Comparison of ENCODE assay signal across 7 mouse cellular contexts in the genomic region with DNA sequence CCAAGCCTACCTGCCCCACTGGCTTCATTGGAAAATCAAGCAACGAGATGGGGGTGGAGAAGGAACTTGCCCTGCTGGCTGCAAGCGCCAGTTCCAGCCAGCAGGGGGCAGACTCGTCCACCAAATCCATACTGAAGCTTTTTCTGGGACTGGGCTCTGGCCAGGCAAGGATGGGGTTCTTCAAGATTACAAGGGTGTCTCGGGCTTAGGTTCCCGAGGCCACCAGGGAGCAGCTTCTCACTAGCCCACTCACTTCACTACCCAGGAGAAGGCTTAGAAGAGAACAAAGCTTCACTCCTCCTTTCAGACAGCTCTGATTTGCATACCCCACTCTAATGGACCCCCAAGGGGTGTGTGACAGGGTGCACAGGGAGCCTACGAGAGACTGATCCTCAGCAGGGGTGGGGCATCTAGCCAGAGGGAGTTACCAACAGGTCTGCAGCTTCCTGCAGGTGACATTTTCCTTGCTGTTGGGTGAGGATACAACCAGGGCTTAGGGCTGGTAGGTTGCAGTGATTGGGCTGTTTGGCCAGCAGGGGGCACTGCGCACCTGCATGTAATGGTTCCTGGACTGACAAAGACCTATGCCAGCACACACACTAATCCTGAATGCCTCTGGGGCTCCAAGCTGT. TPM values are rescaled to one million over a fixed set of nuclear protein-coding genes. Genes with fewer than 3 reads are reported as not detected.
A peak's percentile ranks its signal among the peaks of the same experiment; 100 is the strongest.
DNase-seq lines count a peak whose midpoint lies in the region; ATAC-seq lines count a peak whose summit lies in the region.

No protein-coding gene starts in this region.

- H3K9me3 ChIP-seq in intestine, embryonic 14.5 days (ENCODE audit: control insufficient read depth, low read length) = no peaks in the 10 kb centered on the region

- H3K27me3 ChIP-seq in intestine, embryonic 14.5 days (replicated peaks; ENCODE audit: control insufficient read depth, insufficient read depth, low read length) = peaks cover 77% of the 10 kb centered on the region

- peak; percentile 84 to 95 for DNase-seq in adrenal gland, adult (ENCODE audit: inconsistent age in 2 of 2, low spot score in 1 of 2)
- DNase-seq in embryo, embryonic 10 days (ENCODE audit: low spot score) = peak; percentile 94
- peak; percentile 84 for DNase-seq in gastrocnemius, postnatal 14 days
- peak; percentile 94 for DNase-seq in intestine, embryonic 14.5 days (ENCODE audit: low spot score)
- peak; percentile 81 to 87 for DNase-seq in left cerebral cortex, postnatal 10 days (ENCODE audit: extremely low spot score in 1 of 2, low spot score in 2 of 2)
- DNase-seq in mesoderm, embryonic 11.5 days (ENCODE audit: low read depth, low spot score) = peak; percentile 92
- peak; percentile 82 for DNase-seq in right cerebral cortex, postnatal 25 days

- under 1% methylated on average over 7 of the region's 7 CpGs for whole genome bisulfite sequencing in intestine, embryonic 14.5 days

- no peaks in the 10 kb centered on the region for H3K36me3 ChIP-seq in intestine, embryonic 14.5 days (ENCODE audit: control insufficient read depth, insufficient read depth, low read length)

- intact Hi-C loops in gastrocnemius, postnatal 14 days (cut with DNase I; ENCODE audit: low total_unique reads) = loop anchor here (2.0 to 10.0 kb wide), 4 partner anchors 73 to 319 kb away; a partner anchor contains a TSS
- intact Hi-C loops in left cerebral cortex, postnatal 10 days (cut with DNase I) = loop anchor here (1.0 to 5.0 kb wide), 5 partner anchors 73 to 311 kb away; no protein-coding TSS in a partner anchor

- H3K4me2 ChIP-seq in intestine, embryonic 14.5 days (ENCODE audit: low read length) = no peak overlapping the region

- ATAC-seq in intestine, embryonic 14.5 days (replicated peaks; ENCODE audit: low FRiP score, low TSS enrichment, low read depth) = peak; percentile 80

- H3K4me3 ChIP-seq in intestine, embryonic 14.5 days (ENCODE audit: low read depth, low read length) = no peak overlapping the region

- no peak overlapping the region for H3K27ac ChIP-seq in intestine, embryonic 14.5 days (ENCODE audit: low read depth)

- no peak overlapping the region for H3K9ac ChIP-seq in intestine, embryonic 14.5 days (ENCODE audit: low read length)

- 0 out of 2 replicates have a peak, but pooled peaks cover 4% of the 10 kb centered on the region for H3K4me1 ChIP-seq in intestine, embryonic 14.5 days (replicated peaks; ENCODE audit: control insufficient read depth, insufficient read depth, low read length)

RNA-seq across cellular contexts. Expression of a gene that starts 5.0 kb away (rescaled TPM):
- not detected for total RNA-seq in gastrocnemius, postnatal 14 days (2021)
- not detected in 2 replicates for polyA plus RNA-seq in intestine, embryonic 14.5 days (2014; fragmentation: Nextera tagmentation; extraction: Ambion mirVana)
- under 1 TPM in 1 of 2 experiments, not detected in 1; 0.15 TPM for total RNA-seq in left cerebral cortex, postnatal 10 days (2021)

RNA-seq across cellular contexts. Expression of a gene that starts 5.6 kb away (rescaled TPM):
- total RNA-seq in gastrocnemius, postnatal 14 days (2021) = not detected
- polyA plus RNA-seq in intestine, embryonic 14.5 days (2014; fragmentation: Nextera tagmentation; extraction: Ambion mirVana) = 0.16 and 0.30 TPM in 2 replicates
- 1 to 10 TPM; 1.7 to 1.9 TPM for total RNA-seq in left cerebral cortex, postnatal 10 days (2021)

RNA-seq across cellular contexts. Expression of a gene that starts 17.3 kb away (rescaled TPM):
- not detected for total RNA-seq in gastrocnemius, postnatal 14 days (2021)
- not detected in 2 replicates for polyA plus RNA-seq in intestine, embryonic 14.5 days (2014; fragmentation: Nextera tagmentation; extraction: Ambion mirVana)
- total RNA-seq in left cerebral cortex, postnatal 10 days (2021) = not detected

RNA-seq across cellular contexts. Expression of a gene that starts 55.3 kb away (rescaled TPM):
- 1 to 10 TPM; 7.5 to 8.7 TPM for total RNA-seq in gastrocnemius, postnatal 14 days (2021)
- 104 and 111 TPM in 2 replicates for polyA plus RNA-seq in intestine, embryonic 14.5 days (2014; fragmentation: Nextera tagmentation; extraction: Ambion mirVana)
- total RNA-seq in left cerebral cortex, postnatal 10 days (2021) = 10 to 100 TPM; 15.6 to 16.9 TPM
